Mouse (Mus musculus) myocyte (in vitro differentiated cells): ENCODE results near the gene Zdhhc18. TPM values are rescaled to one million over a fixed set of nuclear protein-coding genes. Genes with fewer than 3 reads are reported as not detected.

Experiments
- H3K27me3 ChIP-seq: one replicate; pipeline ENCODE4 v1.6.1; 2011; ENCODE audit not compliant: control insufficient read depth, insufficient read depth, insufficient read length
- H3K36me3 ChIP-seq: one replicate; pipeline ENCODE4 v1.6.1; 2011; ENCODE audit not compliant: control insufficient read depth, insufficient read depth
- H3K4me2 ChIP-seq: one replicate; pipeline ENCODE4 v1.6.1; 2011; ENCODE audit warnings: low read depth, control low read depth
- H3K4me3 ChIP-seq: one replicate; pipeline ENCODE4 v1.5.1; 2011; ENCODE audit warnings: mild to moderate bottlenecking, control low read depth, moderate library complexity
- H3K79me2 ChIP-seq: one replicate; pipeline ENCODE4 v1.6.1; 2011; ENCODE audit not compliant: control insufficient read depth, insufficient read depth
- H3ac ChIP-seq: one replicate; pipeline ENCODE4 v1.6.1; 2011; ENCODE audit not compliant: control insufficient read depth, insufficient read length
- CEBPB ChIP-seq: IDR thresholded peaks from 2 replicates; pipeline ENCODE4 v1.6.1; 2011; ENCODE audit warnings: mild to moderate bottlenecking, moderate library complexity; ENCODE audit not compliant: poor library complexity, insufficient read depth, severe bottlenecking
- E2F4 ChIP-seq: IDR thresholded peaks from one replicate; pipeline ENCODE4 v1.6.1; 2011; ENCODE audit warnings: mild to moderate bottlenecking, control low read depth, moderate library complexity; ENCODE audit not compliant: insufficient read depth
- MAX ChIP-seq: IDR thresholded peaks from one replicate; pipeline ENCODE4 v1.6.1; 2011; ENCODE audit warnings: low read depth, mild to moderate bottlenecking, control low read depth
- MYOD1 ChIP-seq, 3 experiments: IDR thresholded peaks; one replicate each; pipeline ENCODE4 v1.6.1; 2011; ENCODE audit warnings: control low read depth in 2 of 3, low read depth in 2 of 3, mild to moderate bottlenecking in 2 of 3, moderate library complexity in 1 of 3; ENCODE audit not compliant: insufficient read length in 2 of 3, control insufficient read depth in 1 of 3
- MYOG ChIP-seq, 3 experiments: IDR thresholded peaks; one replicate each; pipeline ENCODE4 v1.6.1; 2011; ENCODE audit warnings: control low read depth in 2 of 3, low read depth in 2 of 3, mild to moderate bottlenecking in 2 of 3; ENCODE audit not compliant: insufficient read length in 2 of 3, control insufficient read depth in 1 of 3, insufficient read depth in 1 of 3
- POLR2A ChIP-seq: IDR thresholded peaks from one replicate; pipeline ENCODE4 v1.6.1; 2011; ENCODE audit warnings: low read depth, mild to moderate bottlenecking, control low read depth, moderate library complexity; ENCODE audit not compliant: insufficient read length
- POLR2AphosphoS2 ChIP-seq: IDR thresholded peaks from one replicate; pipeline ENCODE4 v1.6.1; 2011; ENCODE audit warnings: low read depth, control low read depth; ENCODE audit not compliant: insufficient read length
- REST ChIP-seq: IDR thresholded peaks from one replicate; pipeline ENCODE4 v1.6.1; 2011; ENCODE audit warnings: mild to moderate bottlenecking, control low read depth, moderate library complexity; ENCODE audit not compliant: insufficient read depth, insufficient read length
- SRF ChIP-seq: IDR thresholded peaks from one replicate; pipeline ENCODE4 v1.6.1; 2011; ENCODE audit warnings: low read depth; ENCODE audit not compliant: control insufficient read depth, insufficient read length
- TCF12 ChIP-seq: IDR thresholded peaks from one replicate; pipeline ENCODE4 v1.6.1; 2011; ENCODE audit warnings: mild to moderate bottlenecking, control low read depth; ENCODE audit not compliant: poor library complexity, insufficient read depth, severe bottlenecking
- TCF3 ChIP-seq: IDR thresholded peaks from one replicate; pipeline ENCODE4 v1.6.1; 2011; ENCODE audit warnings: low read depth, control low read depth; ENCODE audit not compliant: insufficient read length
- USF1 ChIP-seq: IDR thresholded peaks from one replicate; pipeline ENCODE4 v1.6.1; 2011; ENCODE audit warnings: low read depth, mild to moderate bottlenecking, control low read depth, moderate library complexity
- polyA plus RNA-seq: library from polyadenylated mRNA; unstranded; fragments of >200 nt; fragmentation: generic; extraction: Trizol; gene quantifications from one replicate; pipeline ENCODE4 v1.2.1, GENCODE M21; 2012; ENCODE audit warnings: missing spikeins

Gene Zdhhc18
- polyA plus RNA-seq, 1 experiment, result 14.3 TPM

DNA sequence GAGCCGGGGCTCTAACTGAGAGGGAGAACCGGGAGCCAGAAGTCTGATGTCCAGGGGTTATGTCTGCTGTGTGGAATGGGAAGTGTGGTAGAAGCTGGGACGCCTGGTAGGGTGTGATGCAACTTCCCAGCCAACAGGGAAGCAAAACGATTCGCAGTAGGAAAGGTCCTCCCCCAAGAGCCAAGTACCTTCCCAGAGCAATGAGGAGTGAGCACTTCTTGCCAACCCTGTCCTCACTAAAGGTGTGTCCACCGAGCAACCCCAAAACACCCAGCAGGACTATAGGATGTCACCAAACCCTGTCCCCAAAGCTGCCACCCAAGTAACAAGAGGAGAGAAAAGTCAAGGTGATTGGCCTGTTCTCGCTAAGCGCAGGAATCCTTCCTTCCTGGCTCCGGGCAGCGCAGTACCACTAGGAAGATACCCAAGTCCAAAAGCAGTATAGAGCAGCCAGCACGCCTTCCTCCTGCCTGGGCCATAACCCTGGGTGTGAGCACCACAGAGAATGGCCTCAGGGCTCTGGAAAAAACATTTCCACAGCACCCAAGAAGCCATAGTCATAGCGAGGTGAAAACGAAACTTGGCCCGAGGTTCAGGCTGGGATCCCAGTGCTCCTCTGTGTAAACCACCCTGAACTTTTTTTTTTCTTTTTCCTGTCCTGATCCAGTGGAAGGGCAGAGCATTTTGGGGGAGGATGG lies 18.7 kb downstream of the Zdhhc18 start:
- Histone ChIP-seq H3ac (no peak overlapping the region), H3K36me3 (no peaks in the 10 kb centered on the region), H3K79me2 (peaks cover 33% of the 10 kb centered on the region), H3K4me3 (peak overlapping the region; percentile 46), H3K4me2 (peak overlapping the region; percentile 91), H3K27me3 (no peaks in the 10 kb centered on the region)
- TF ChIP-seq MYOD1 (IDR thresholded peaks at IDR 0.05; ENCODE audit: control insufficient read depth in 1 of 3, insufficient read length in 2 of 3, low read depth in 2 of 3), result no peak
- TF ChIP-seq POLR2A, result no peak
- TF ChIP-seq REST, result no peak
- no peak for TF ChIP-seq E2F4
- no peak for TF ChIP-seq TCF12
- TF ChIP-seq SRF, result no peak
- no peak for TF ChIP-seq MAX
- no peak for TF ChIP-seq POLR2AphosphoS2
- no peak for TF ChIP-seq TCF3
- TF ChIP-seq USF1, result no peak

DNA sequence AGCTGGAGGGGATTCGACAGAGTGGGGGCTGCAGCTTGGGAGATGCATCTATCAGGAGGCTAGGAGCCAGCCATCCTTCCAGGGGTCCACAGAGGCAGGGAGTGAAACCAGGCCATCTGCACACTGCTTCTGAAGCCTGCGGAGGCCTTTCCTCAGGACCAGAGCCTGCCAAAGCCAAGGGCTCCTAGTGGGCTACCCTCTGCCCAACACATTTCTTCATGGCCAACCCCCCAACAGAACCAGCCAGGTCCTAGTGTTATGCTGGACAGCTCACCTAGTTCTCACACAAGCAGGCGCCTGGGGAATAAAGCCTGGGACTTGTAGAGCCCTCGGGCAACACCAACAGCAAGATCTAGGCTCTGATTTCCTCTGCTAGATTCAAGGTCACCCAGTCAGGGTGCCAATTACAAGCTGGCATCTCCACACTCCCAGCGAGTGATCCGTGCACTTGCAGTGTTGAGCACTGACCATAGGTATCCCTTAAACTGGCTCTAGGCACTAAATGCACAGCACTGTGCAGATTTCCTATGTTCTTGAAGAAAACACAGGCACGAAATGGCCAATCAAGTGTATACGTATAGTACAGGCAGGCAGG lies 19.5 kb downstream of the Zdhhc18 start:
- H3K27me3 ChIP-seq, result no peaks in the 10 kb centered on the region
- no peaks in the 10 kb centered on the region for H3K36me3 ChIP-seq
- no peak overlapping the region for H3ac ChIP-seq
- H3K4me3 ChIP-seq, result no peak overlapping the region
- no peak overlapping the region for H3K4me2 ChIP-seq
- no peak for TF ChIP-seq MAX
- no peak for TF ChIP-seq E2F4
- H3K79me2 ChIP-seq, result peaks cover 33% of the 10 kb centered on the region

DNA sequence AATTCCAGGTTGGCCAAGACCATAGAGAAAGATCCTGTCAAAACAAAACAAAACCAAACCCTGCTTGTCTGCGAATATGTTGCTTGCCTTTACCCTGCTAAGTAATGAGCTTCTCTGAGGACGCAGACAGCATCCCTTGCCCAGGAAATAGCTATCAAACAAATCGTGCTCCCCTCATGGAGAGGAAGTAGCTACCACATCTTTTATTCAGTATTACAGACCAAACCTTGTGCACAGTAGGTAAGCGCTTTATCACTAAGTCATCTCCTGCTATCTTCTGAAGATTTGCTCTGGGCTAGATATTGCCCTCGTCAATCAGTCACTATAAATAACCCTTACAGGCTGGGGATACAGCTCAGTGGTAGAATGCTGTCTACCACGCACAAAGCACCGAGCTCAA lies 20.8 kb downstream of the Zdhhc18 start:
- Histone ChIP-seq H3K36me3 (no peaks in the 10 kb centered on the region), H3ac (no peak overlapping the region), H3K4me2 (no peak overlapping the region), H3K79me2 (peaks cover 33% of the 10 kb centered on the region), H3K4me3 (no peak overlapping the region), H3K27me3 (no peaks in the 10 kb centered on the region)
- TF ChIP-seq E2F4 (no peak), POLR2A (no peak), REST (no peak), MYOG (IDR thresholded peaks at IDR 0.05; ENCODE audit: control insufficient read depth in 1 of 3, insufficient read depth in 1 of 3, insufficient read length in 2 of 3, low read depth in 2 of 3) (no peak), TCF12 (no peak), CEBPB (no peak)

DNA sequence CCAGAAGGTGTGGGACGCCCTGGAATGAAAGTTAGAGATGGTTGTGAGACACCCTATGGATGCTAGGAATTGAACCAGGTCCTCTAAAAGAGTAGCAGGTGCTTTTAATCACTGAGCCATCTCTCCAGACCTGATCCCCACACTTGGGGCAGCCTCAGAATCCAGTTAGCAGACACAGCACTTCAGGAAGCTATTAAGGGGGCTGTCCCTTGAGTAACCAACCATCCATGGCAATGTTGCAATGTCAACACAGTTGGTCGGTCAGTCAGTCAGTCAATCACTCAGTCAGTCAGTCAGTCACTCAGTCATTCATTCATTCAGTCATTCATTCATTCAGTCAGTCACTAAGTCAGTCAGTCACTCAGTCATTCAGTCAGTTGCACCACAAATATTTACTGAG lies 21.4 kb downstream of the Zdhhc18 start:
- TF ChIP-seq CEBPB (no peak), USF1 (no peak)
- Histone ChIP-seq H3ac (no peak overlapping the region), H3K79me2 (peaks cover 33% of the 10 kb centered on the region), H3K4me3 (no peak overlapping the region), H3K27me3 (no peaks in the 10 kb centered on the region), H3K36me3 (no peaks in the 10 kb centered on the region), H3K4me2 (no peak overlapping the region)

DNA sequence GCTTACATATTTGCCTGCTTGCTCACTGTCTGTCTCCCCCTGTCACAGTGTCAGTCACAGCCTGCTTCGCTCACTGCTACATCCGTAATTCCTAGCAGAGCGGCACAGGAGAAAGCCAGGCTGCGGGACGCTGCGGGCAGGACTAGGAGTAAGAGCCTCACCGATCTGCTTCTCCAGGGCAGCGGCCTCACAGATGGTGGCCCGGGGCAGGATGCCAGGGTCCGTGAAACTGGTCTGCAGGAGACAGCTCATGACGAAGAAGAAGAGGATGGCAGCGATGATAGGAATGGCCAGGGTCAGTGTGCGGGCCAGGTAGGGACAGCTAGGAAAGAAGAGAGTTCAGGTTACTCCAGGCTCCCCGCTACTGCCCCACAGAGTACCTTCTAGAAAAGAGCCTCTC lies 22.9 kb downstream of the Zdhhc18 start:
- H3K79me2 ChIP-seq, result peaks cover 27% of the 10 kb centered on the region

More for the DNA sequence above, 22.9 kb downstream of the Zdhhc18 start:
- no peak overlapping the region for H3K4me3 ChIP-seq
- no peak for TF ChIP-seq MYOG (IDR thresholded peaks at IDR 0.05; ENCODE audit: control insufficient read depth in 1 of 3, insufficient read depth in 1 of 3, insufficient read length in 2 of 3, low read depth in 2 of 3)
- no peak for TF ChIP-seq REST
- no peak for TF ChIP-seq CEBPB
- no peak for TF ChIP-seq USF1
- no peak for TF ChIP-seq MAX
- no peak for TF ChIP-seq TCF3
- TF ChIP-seq POLR2AphosphoS2, result no peak
- TF ChIP-seq POLR2A, result no peak
- no peak for TF ChIP-seq E2F4
- no peak for TF ChIP-seq SRF
- TF ChIP-seq TCF12, result no peak
- TF ChIP-seq MYOD1 (IDR thresholded peaks at IDR 0.05; ENCODE audit: control insufficient read depth in 1 of 3, insufficient read length in 2 of 3, low read depth in 2 of 3), result no peak
- H3K36me3 ChIP-seq, result no peaks in the 10 kb centered on the region
- no peak overlapping the region for H3ac ChIP-seq
- no peaks in the 10 kb centered on the region for H3K27me3 ChIP-seq
- no peak overlapping the region for H3K4me2 ChIP-seq
